Mouse (Mus musculus): Measurements from ENCODE around the gene Chst10. TPM values are rescaled to one million over a fixed set of nuclear protein-coding genes. Genes with fewer than 3 reads are reported as not detected.

Gene Chst10
- 18.8 and 38.2 TPM in 2 replicates for polyA plus RNA-seq (2012; rRNA removed)

DNA sequence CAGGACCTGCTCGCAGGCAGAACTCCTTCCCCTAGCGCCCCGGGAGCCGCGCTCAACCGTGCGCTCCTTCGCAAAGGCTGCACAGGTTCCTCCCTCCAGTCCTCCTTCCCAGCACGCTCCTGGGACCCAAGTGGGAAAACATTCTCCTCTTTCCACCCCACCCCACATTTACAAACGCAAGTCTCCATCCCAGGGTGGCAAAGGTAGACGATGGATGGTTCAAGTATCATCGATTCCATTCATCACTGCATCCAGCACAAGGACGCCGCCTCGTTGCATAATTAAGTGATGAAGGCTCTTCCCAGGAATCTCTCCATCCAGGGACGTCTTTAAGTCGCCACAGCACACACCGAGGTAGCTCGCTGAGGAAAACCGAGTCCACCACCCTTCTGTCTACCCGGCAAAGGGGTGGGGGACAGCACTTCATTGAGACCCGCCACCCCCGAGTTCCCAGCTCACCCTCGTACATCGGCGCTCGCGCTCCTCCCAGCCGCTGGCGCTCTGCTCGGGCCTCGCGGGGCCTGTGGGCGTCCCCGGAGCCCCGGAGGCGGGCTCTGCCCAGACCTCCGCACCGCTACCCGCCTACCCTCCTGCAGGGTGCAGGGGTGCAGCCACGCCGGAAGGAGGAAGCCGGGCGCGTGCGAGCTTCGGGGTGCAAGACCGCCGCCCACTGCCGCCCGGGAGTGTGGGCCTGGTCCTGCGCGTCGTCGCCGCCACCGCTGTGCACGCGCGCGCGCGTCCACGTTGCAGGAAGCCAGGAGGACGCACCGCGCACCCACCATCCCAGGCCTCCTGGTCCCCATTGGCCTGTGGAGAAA, at the start of gene Chst10:
Chst10 (minus strand) TSS at position 731 of the 818 bp plus-strand sequence.
- TF ChIP-seq POLR2A (IDR thresholded peaks at IDR 0.05; ENCODE audit: borderline replicate concordance, extremely low read depth, insufficient read depth, insufficient read length, poor library complexity, severe bottlenecking) (peak; percentile 79), CTCF (IDR thresholded peaks at IDR 0.05; ENCODE audit: borderline replicate concordance, extremely low read depth, insufficient read depth, insufficient read length) (no peak)

GRCm38 (mm10) chr1:38939608-38940007, 41.6 kb upstream of the Chst10 start:
- TF ChIP-seq CTCF (IDR thresholded peaks at IDR 0.05; ENCODE audit: borderline replicate concordance, extremely low read depth, insufficient read depth, insufficient read length) = no peak
- TF ChIP-seq POLR2A (IDR thresholded peaks at IDR 0.05; ENCODE audit: borderline replicate concordance, extremely low read depth, insufficient read depth, insufficient read length, poor library complexity, severe bottlenecking) = no peak
- DNase-seq (ENCODE audit: low read depth) = no peak

More for the DNA sequence above, at the start of gene Chst10:
- DNase-seq (ENCODE audit: low read depth) = peak; percentile 96

DNA sequence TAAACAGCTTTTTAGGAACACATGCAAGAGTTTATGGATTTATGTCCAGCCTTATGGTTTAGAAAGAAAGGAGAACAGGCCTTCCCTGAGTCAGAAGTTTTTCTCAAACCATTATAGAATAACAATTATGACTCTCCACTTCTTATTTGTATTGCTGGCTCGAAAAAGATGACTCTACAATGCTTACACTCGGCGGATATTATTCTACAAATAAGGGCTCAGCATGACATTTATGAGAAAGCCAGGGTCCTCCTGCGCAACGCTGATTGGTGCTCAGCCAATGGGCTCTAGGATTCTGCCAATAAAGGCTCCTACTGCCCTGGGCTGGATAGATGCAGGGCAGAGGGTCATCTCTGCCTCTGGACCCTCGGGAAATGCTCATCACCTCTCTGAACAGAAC, 40.9 kb upstream of the Chst10 start, which contains the start of gene Nms:
Nms (plus strand) TSS at position 301 of the 400 bp plus-strand sequence.
- TF ChIP-seq POLR2A (IDR thresholded peaks at IDR 0.05; ENCODE audit: borderline replicate concordance, extremely low read depth, insufficient read depth, insufficient read length, poor library complexity, severe bottlenecking) = no peak
- TF ChIP-seq CTCF (IDR thresholded peaks at IDR 0.05; ENCODE audit: borderline replicate concordance, extremely low read depth, insufficient read depth, insufficient read length) = no peak
- no peak for DNase-seq (ENCODE audit: low read depth)

DNA sequence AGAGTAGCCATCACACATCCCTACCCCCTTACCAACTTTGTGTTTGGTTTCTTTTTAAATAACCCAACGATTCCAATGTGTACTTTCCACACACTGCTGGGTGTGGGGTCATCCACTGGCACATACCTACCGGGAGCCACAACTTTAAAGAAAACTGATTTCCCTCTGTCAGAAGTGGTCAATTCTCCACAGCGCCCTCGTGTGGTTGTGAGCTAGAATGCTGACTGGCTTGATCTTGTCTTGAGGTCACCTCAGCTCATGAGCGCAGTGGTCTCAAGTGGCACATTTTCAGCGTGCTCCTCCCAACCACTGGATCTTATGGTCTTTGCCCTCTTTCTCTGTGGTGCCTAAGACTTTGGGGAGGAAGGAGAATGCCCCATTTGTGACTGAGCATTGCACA, 38.8 kb upstream of the Chst10 start:
- DNase-seq (ENCODE audit: low read depth) = peak; percentile 57
- TF ChIP-seq POLR2A (IDR thresholded peaks at IDR 0.05; ENCODE audit: borderline replicate concordance, extremely low read depth, insufficient read depth, insufficient read length, poor library complexity, severe bottlenecking) = no peak
- peak; percentile 72 for TF ChIP-seq CTCF (IDR thresholded peaks at IDR 0.05; ENCODE audit: borderline replicate concordance, extremely low read depth, insufficient read depth, insufficient read length)

GRCm38 (mm10) chr1:38934668-38935067, 36.7 kb upstream of the Chst10 start:
- DNase-seq (ENCODE audit: low read depth) = peak; percentile 24
- TF ChIP-seq POLR2A (IDR thresholded peaks at IDR 0.05; ENCODE audit: borderline replicate concordance, extremely low read depth, insufficient read depth, insufficient read length, poor library complexity, severe bottlenecking) (no peak), CTCF (IDR thresholded peaks at IDR 0.05; ENCODE audit: borderline replicate concordance, extremely low read depth, insufficient read depth, insufficient read length) (peak; percentile 56; the same call in 1 of the 2 replicates)

DNA sequence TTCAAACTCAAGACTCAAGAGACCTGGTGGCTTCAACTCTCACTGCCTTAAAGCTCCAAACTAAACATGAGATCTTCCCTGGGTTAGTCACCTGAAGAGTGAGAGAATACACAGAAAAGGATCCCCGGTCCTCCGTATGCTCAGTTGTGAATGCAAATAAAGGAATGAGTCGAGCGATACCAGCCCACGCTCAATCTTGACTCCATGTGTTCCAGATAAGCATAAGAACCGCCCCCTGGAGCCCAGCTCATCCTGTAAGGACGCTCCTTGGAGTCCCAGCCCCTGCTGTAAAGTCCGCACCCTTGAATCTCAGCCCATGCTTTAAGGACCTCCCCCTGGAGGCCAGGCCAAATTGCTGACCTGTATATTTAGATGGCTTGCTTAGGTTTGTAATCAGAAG, 32.8 kb upstream of the Chst10 start:
- DNase-seq (ENCODE audit: low read depth) = no peak
- TF ChIP-seq POLR2A (IDR thresholded peaks at IDR 0.05; ENCODE audit: borderline replicate concordance, extremely low read depth, insufficient read depth, insufficient read length, poor library complexity, severe bottlenecking) = no peak
- no peak for TF ChIP-seq CTCF (IDR thresholded peaks at IDR 0.05; ENCODE audit: borderline replicate concordance, extremely low read depth, insufficient read depth, insufficient read length)

GRCm38 (mm10) chr1:38929468-38929867, 31.5 kb upstream of the Chst10 start:
- peak; percentile 31 for DNase-seq (ENCODE audit: low read depth)

GRCm38 (mm10) chr1:38928996-38929395, 31.0 kb upstream of the Chst10 start:
- DNase-seq (ENCODE audit: low read depth) = peak; percentile 2
- TF ChIP-seq CTCF (IDR thresholded peaks at IDR 0.05; ENCODE audit: borderline replicate concordance, extremely low read depth, insufficient read depth, insufficient read length) (no peak), POLR2A (IDR thresholded peaks at IDR 0.05; ENCODE audit: borderline replicate concordance, extremely low read depth, insufficient read depth, insufficient read length, poor library complexity, severe bottlenecking) (no peak)

More at GRCm38 (mm10) chr1:38929468-38929867, 31.5 kb upstream of the Chst10 start:
- TF ChIP-seq POLR2A (IDR thresholded peaks at IDR 0.05; ENCODE audit: borderline replicate concordance, extremely low read depth, insufficient read depth, insufficient read length, poor library complexity, severe bottlenecking) (no peak), CTCF (IDR thresholded peaks at IDR 0.05; ENCODE audit: borderline replicate concordance, extremely low read depth, insufficient read depth, insufficient read length) (no peak)

DNA sequence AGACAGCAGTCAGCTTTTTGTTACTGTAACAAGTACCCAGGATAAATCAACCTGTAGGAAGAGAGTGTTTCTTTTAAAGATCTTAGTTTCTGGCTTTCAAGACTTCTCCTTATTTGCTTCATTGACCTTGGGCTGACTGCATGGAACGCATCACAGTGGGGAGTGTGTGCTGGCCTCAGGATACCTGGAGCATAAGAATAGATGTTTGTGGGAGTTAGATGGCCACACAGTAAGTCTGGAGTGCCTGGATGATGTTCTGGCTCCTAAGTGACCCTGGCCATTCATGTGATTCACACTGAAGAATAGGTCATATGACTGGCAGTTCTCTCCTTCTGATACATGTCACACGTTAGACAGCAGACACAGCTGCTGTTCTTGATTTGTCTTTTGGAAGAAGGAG, 6.0 kb upstream of the Chst10 start:
- no peak for TF ChIP-seq CTCF (IDR thresholded peaks at IDR 0.05; ENCODE audit: borderline replicate concordance, extremely low read depth, insufficient read depth, insufficient read length)
- DNase-seq (ENCODE audit: low read depth) = no peak

GRCm38 (mm10) chr1:38902571-38902970, 4.6 kb upstream of the Chst10 start:
- TF ChIP-seq CTCF (IDR thresholded peaks at IDR 0.05; ENCODE audit: borderline replicate concordance, extremely low read depth, insufficient read depth, insufficient read length) = no peak
- no peak for TF ChIP-seq POLR2A (IDR thresholded peaks at IDR 0.05; ENCODE audit: borderline replicate concordance, extremely low read depth, insufficient read depth, insufficient read length, poor library complexity, severe bottlenecking)
- DNase-seq (ENCODE audit: low read depth) = no peak

DNA sequence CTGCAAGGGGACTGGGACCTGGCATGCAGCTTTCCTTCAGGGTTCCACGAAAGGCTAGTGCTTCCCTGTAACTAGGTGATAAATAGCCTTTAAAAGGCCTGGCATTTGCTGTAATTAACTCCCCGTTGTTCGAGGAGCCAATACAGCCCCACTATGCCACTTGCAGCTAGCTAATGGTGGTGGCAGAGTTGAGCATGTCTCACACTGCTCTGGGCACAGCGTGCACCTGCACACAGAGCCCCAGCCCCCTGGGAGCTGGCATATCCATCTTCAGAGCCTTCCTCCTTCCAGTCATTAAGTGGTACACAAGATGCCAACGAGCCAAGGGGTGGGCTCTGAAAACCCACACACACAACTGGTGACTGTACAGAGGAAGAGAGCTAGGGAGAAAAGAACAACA, 4.9 kb downstream of the Chst10 start:
- peak; percentile 71 for DNase-seq (ENCODE audit: low read depth)

GRCm38 (mm10) chr1:38891444-38891843, 6.5 kb downstream of the Chst10 start:
- TF ChIP-seq CTCF (IDR thresholded peaks at IDR 0.05; ENCODE audit: borderline replicate concordance, extremely low read depth, insufficient read depth, insufficient read length) (no peak), POLR2A (IDR thresholded peaks at IDR 0.05; ENCODE audit: borderline replicate concordance, extremely low read depth, insufficient read depth, insufficient read length, poor library complexity, severe bottlenecking) (no peak)
- no peak for DNase-seq (ENCODE audit: low read depth)

More for the DNA sequence above, 4.9 kb downstream of the Chst10 start:
- no peak for TF ChIP-seq POLR2A (IDR thresholded peaks at IDR 0.05; ENCODE audit: borderline replicate concordance, extremely low read depth, insufficient read depth, insufficient read length, poor library complexity, severe bottlenecking)
- TF ChIP-seq CTCF (IDR thresholded peaks at IDR 0.05; ENCODE audit: borderline replicate concordance, extremely low read depth, insufficient read depth, insufficient read length) = no peak

Measured in brain, embryonic 14.5 days (tissue).